Mouse (Mus musculus): Measurements from ENCODE around the gene Mip.
"Not testable (repeated sequence)": the region's sequence is repeated elsewhere in the genome, so short reads cannot be mapped to it uniquely, and the experiment has no call there.

Mip gene

GRCm38 (mm10) chr10:128225538-128225937, at the start of gene Mip:
Gene Mip, plus strand, starts transcription at chr10:128225838.
- no peak for DNase-seq (ENCODE audit: low spot score)

- peak; percentile 82 for DNase-seq (ENCODE audit: low spot score)
Measured at GRCm38 (mm10) chr10:128175996-128176755, 49.5 kb upstream of the Mip start.

GRCm38 (mm10) chr10:128177316-128177715, 48.3 kb upstream of the Mip start:
- DNase-seq (ENCODE audit: low spot score), result no peak

- no peak for DNase-seq (ENCODE audit: low spot score)
Measured at GRCm38 (mm10) chr10:128179989-128180388, 45.6 kb upstream of the Mip start, which contains the start of gene Rbms2. Gene Rbms2, minus strand, starts transcription at chr10:128180297.

GRCm38 (mm10) chr10:128184296-128184695, 41.3 kb upstream of the Mip start:
- no peak for DNase-seq (ENCODE audit: low spot score)

GRCm38 (mm10) chr10:128185277-128185940, 40.2 kb upstream of the Mip start:
- DNase-seq (ENCODE audit: low spot score), result no peak

GRCm38 (mm10) chr10:128185959-128186358, 39.7 kb upstream of the Mip start:
- peak; percentile 88 for DNase-seq (ENCODE audit: low spot score)

- no peak for DNase-seq (ENCODE audit: low spot score)
Measured at GRCm38 (mm10) chr10:128187181-128187605, 38.4 kb upstream of the Mip start.

GRCm38 (mm10) chr10:128188242-128188877, 37.3 kb upstream of the Mip start:
- DNase-seq (ENCODE audit: low spot score), result peak; percentile 90

GRCm38 (mm10) chr10:128191472-128191871, 34.2 kb upstream of the Mip start:
- no peak for DNase-seq (ENCODE audit: low spot score)

- DNase-seq (ENCODE audit: low spot score), result not testable (repeated sequence)
Measured at GRCm38 (mm10) chr10:128192030-128192766, 33.4 kb upstream of the Mip start.

GRCm38 (mm10) chr10:128193113-128193512, 32.5 kb upstream of the Mip start:
- no peak for DNase-seq (ENCODE audit: low spot score)

- DNase-seq (ENCODE audit: low spot score), result peak; percentile 95
Measured at GRCm38 (mm10) chr10:128194024-128194550, 31.6 kb upstream of the Mip start, which contains the start of gene Gls2. Gene Gls2, plus strand, starts transcription at chr10:128194457.

GRCm38 (mm10) chr10:128194551-128195461, 30.8 kb upstream of the Mip start:
- peak; percentile 69 for DNase-seq (ENCODE audit: low spot score)

- DNase-seq (ENCODE audit: low spot score), result no peak
Measured at GRCm38 (mm10) chr10:128201856-128202255, 23.8 kb upstream of the Mip start.

GRCm38 (mm10) chr10:128204941-128205340, 20.7 kb upstream of the Mip start:
- no peak for DNase-seq (ENCODE audit: low spot score)

- no peak for DNase-seq (ENCODE audit: low spot score)
Measured at GRCm38 (mm10) chr10:128208326-128208725, 17.3 kb upstream of the Mip start.

GRCm38 (mm10) chr10:128209311-128210009, 16.2 kb upstream of the Mip start:
- no peak for DNase-seq (ENCODE audit: low spot score)

- no peak for DNase-seq (ENCODE audit: low spot score)
Measured at GRCm38 (mm10) chr10:128210131-128210530, 15.5 kb upstream of the Mip start.

GRCm38 (mm10) chr10:128210954-128211353, 14.7 kb upstream of the Mip start:
- DNase-seq (ENCODE audit: low spot score), result no peak

Measured in retina, embryonic 14.5 days (tissue).